Mouse (Mus musculus) fibroblast of lung, adult 2 months (primary cell): ENCODE measurements around the gene Trim46.

Experiments used
- DNase-seq: peaks from one replicate; pipeline ENCODE4 v3.0.0-alpha.2; 2011; ENCODE audit warnings: low read depth

The Trim46 gene

DNA sequence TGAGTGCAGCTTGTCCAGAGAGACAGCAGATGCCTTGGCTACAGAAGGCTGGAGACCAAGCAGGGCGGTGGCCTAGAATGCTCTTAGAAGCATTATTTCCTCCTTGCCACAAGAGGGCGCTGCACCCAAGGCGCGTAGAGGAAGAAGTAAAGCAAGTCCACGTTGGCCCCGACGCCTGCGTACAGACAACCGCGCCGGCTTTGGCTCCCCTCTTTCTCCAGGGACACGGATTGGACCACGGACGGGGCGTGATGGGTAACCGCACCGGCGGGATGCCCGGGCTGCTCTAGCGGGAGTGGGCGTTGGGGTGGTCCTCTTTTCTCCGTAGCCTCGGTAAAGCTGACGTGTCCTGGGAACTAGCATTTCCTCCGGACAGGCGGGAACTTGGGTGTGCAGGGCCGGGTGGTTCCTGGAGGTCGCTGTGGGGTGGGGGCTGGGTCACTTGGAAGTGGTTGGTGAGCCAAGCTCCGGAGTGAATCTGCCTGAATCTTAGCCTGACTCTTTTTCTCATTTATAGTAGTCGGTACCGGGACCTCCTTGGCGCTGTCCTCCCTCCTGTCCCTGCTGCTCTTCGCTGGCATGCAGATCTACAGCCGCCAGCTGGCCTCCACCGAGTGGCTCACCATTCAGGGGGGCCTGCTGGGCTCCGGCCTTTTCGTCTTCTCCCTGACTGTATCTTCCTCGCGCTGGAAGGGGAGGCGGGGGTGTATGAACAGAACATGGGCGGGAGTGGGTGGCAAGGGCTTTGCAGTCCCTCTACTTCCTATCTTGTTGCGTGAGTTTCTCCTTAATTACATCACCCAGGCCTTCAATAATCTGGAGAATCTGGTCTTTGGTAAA lies at the start of gene Trim46:
Gene Trim46 (minus strand): TSS at position 49 of the 840 bp plus-strand sequence.
- DNase-seq, result peak; percentile 74

DNA sequence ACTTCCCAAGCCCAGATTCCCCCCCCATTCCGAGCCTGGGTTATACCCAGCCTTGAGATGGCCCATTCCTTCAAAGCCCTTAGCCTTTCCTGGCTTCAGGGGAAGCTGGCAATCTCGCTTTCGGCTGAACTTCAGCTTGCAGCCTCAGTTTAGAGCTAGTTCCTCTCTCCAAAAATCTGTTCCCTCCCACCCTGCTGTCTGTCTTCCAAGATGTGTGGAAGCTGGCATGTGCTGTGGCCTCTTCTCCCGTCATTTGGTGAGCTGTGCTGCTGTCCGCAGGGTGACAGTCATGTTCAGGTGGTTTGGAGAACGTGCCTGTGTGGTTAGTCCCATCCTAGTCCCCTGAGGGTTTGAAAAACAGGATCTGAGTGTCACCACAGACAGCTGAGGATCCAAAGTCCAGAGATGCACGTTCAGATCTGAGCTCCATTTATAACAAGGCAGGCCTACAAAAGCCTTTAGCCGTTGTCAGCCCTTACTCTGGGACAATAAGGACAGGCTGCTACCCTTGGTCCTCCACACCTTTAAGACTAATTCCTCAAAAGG lies 49.6 kb upstream of the Trim46 start:
- no peak for DNase-seq

DNA sequence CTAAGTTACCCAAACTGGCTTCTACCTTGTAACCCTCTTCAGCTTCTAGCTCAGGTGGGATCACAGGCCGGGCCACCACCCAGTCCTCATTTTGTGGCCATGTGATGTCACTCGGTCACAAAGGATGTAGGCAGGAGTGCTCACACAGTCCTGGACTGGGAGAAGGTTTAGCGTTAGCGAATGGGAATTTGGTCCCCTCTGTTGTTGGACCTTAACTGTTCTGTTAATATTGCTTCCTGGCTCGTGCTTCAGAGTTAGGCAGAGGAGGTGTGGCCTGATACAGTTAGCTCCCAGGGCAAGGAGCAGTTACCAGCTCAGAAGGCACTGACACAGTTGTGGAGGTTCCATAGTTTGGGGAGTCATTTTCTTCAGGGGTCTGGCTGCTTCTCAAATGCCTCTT lies 48.1 kb upstream of the Trim46 start:
- DNase-seq, result no peak

DNA sequence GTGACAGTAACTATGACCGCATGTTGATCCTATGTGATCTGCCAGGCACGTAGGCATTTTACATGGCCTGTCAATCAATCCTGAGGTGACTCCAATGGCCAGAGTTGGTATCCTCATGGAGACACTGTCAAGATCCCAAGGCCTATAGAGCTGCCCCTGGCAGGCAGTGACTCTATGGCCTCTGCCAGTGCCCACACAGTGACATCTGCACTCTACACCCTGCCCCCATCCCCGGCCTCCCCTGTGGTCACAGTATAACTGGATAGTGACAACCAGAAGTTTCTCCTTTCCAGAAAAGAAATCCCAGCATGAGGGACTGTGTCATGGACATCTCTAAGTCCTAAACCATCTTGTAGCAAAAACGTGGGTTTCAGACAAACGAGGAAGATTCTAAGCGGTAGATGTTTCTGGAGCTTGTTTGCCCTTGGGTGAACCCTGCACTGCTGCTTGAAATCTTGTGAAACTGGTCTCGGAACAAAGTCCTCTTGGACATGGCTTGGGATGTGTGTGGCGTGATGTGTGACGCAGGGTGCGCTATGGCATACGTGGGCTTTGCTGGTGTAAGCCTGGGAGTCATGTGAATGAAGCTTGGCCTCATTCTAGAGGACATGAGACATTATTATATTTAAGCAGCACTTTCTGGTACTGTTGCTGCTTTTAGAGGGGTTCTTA lies 47.3 kb upstream of the Trim46 start:
- DNase-seq, result no peak

DNA sequence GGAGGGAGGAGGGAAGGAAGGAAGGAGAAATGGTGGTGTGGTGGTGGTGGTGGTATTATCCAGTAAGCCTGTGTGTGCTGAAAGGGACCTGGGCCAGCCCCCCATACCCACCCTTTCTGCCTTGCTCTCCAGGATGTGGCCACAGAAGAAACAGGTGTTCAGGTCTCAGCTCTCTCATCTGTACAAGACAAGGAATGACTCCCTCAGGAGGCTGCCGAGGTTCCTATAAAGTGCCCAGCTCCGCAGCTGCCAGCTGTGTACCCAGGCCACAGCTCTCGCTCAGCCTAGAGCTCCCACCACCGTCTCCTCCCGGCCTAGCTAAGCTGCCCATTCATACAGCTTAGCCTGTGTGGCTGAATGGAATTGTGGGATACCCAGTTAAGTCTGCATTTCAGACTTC lies 46.2 kb upstream of the Trim46 start:
- no peak for DNase-seq

DNA sequence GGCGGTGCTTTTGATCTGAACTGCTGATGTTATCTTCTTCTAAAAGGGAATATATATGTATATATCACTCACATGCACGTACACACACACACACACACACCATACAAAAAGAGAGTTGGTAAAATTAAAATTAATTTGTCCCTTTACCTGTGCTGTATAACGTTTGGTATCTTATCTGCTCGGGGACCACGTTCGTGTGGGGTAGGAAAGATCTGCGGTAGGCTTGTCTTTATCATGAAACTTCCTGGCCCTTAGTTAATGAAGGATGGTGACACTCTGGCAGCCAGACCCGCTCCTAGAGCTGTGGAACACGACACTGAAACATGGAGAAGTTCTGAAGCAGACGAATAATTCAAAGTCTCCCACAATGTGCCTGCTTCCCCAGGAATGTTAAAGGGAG lies 45.8 kb upstream of the Trim46 start:
- DNase-seq, result no peak

DNA sequence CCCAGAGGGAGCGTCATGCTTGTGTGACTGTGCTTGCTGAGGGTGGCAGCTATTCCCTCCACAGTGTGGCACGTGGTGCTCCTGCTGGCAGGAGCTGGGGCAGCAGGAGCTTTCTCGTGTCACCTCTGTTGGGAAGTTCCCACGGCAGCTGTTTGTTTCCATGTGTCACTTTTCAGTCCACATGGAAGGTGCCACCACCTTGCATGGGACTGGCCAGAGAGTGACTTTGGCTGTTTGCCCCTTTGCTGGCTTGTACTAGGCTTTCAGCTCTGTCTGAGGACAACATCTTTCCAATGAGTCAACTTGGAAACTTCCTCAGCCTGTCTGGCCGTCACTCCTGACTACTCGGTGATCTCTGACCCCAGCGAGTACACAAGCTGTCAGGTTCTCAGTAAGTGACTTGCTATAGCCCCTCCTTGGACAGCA lies 42.4 kb upstream of the Trim46 start:
- no peak for DNase-seq

DNA sequence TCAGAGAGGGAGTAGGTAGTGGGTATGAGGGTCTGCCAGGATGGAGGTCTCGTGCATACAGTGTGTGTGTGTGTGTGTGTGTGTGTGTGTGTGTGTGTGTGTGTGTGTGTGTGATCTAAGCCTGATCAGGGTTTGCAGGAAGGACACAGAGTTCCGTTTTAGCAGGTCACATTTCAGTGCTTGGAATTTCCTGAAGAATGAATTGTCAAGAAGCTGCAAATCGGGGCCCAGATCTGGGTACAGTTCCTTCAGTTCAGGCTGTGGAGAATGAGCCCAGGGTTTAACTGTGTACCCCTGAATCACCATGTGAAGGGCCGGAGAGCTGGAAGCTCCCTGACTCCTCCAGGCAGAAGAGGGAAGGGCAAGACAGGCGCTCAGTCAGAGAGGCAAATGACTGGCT lies 41.2 kb upstream of the Trim46 start:
- DNase-seq, result no peak

DNA sequence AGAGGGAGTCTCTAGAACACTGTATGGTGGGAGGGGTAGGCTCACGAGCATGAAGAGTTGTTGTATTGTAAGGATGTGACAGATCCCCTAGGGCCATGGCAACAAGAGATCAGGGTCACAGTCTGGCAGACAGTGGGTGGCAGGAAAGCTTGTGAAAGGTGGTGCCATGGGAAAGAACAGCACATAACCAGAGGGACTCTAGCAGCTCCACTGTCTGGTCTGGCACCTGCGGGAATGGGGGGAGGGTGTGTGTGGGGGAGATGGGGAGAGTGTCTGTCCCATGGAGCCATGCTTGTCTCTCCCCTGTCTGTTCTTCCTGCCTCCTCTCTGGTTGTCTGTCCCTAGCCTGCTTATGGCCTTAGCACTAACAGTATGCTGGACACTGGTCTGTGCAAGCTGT lies 39.4 kb upstream of the Trim46 start:
- no peak for DNase-seq

DNA sequence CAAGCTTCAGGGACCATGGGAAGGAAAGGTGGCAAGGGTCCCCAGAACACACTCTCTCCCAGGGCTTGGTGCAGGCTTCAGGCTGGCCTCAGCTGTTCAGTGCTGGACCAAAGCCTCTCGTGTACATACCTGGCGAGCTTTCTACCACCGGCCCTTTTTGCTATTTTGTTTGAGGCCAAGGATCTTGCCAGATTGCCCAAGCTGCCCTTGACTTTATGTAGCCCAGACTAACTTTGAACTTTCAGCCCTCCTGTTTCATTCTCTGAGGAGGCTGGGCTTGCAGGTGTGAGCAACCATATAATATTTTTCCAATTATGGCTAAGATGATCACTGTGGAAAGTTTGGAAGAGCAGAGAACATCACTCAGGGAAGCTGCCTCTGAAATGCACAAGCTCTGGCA lies 38.2 kb upstream of the Trim46 start:
- no peak for DNase-seq

DNA sequence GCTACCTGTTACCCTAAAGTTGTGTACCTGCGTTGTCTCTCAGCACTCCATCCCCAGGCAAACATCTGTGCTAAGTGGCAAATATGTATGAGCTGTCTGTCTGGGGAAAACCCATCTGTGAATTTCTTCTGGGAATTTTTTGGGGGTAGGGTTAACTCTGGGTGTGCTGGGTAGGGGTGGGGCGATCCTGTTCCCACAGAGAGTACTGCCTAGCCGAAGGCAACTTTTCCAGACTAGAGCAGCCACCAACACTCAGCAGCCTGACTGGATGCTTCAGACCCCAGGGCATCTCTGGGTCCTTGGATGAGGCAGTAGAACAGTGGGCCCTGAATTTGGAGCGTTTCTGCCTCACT lies 36.2 kb upstream of the Trim46 start:
- DNase-seq, result no peak

DNA sequence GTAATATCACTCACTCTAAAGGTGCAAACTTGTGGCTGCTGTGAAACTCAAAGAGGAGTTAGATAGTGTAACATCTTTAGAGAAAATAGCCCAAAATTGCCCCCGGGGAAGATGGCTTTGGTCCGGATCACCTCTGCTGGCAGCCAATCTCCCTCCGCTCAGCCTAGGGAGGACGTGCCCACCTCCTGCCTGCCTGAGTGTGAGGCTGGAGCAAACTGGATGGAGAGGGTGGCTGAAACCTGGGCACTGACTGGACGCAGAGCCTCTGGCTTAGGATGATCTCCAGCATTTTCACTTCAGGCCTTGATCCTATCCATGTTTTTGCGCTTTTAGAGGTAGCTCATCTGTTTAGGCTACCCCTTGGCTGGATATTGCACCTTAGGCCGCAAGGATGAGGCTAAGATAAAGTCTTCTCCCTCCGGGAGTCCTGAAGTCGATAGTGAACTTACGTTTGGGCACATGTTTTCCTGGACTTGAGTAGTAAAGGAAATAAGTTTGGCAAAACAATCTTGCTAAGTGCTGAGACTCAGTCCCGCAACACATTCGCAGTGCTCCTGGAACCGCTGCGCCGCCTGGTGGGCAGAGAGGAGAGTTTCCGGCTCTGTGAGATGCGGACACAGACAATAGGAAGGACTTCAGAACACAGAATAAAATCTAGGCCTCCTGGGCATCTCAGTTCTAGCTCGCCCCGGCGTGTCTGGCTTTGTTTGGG lies 35.6 kb upstream of the Trim46 start:
- DNase-seq, result no peak

DNA sequence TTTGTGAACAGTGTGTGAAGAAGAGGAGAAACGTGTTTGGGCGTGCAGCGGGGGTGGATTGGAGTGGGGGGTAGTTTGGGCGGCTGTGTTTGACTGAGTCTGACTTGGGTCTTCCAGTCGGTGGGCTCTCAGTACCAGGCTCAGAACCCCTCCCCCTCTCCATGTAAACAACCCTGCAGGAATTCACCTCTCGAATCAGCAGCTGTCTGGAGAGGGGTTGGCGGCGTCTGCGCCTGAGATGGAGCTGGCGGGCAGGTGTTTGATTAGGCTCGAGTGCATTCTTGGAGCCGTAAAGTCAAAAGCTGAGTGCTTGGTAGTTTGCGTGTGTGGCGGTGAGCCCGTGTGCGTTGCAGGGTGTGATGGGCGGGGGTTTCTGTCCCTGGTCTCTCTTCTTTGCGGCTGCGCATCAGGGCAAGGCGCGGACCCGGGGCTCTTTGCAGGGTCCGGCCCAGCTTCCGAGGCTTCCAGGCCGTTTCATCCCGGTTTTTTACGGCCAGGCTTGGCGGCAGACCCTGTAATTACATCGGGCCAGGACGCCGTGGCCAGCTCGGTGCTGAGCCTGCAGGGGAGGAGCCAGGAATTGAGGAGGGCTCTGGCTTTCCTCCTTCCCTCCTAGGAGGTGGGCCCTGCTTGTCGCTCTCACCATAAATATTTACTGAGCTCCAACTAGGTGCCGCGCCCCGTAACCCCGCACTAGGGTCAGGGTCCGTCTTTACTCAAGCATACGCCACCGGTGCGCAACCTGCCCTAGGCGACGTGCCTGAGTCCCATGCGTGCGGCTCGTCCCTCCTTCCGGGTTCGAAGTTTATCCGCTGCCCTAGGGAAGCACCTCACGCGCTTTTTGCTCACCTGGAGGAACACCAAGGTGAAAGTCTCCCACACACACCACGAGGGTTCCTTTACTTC lies 34.8 kb upstream of the Trim46 start, which contains the start of gene Efna1:
Gene Efna1 (minus strand): TSS at position 537 of the 906 bp plus-strand sequence.
- DNase-seq, result no peak

DNA sequence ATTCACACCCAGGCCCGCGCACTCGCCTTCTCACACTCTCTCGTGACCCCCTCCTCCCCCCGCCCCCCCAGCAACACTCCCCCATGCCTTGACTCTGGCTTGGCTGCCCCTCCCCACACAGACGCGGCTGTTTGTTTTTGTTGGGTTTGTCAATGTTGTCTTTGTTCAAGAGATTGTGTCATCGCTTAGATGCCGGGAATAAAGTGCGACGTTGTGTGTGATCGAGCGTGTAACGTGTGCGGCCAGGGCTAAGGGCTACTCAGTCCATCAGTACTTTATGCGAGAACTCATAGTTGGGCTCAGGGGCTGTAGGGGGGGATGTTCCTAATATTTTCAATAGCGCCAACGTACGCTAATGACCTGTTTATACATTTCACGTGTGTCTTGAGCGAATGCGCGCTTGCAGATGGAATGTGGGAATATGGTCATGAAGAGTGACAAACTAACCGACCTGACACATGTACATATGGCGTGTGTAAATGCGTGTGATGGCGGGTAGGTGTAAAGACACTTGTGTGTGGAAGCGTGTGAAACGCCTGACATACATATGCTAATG lies 34.0 kb upstream of the Trim46 start:
- DNase-seq, result no peak

DNA sequence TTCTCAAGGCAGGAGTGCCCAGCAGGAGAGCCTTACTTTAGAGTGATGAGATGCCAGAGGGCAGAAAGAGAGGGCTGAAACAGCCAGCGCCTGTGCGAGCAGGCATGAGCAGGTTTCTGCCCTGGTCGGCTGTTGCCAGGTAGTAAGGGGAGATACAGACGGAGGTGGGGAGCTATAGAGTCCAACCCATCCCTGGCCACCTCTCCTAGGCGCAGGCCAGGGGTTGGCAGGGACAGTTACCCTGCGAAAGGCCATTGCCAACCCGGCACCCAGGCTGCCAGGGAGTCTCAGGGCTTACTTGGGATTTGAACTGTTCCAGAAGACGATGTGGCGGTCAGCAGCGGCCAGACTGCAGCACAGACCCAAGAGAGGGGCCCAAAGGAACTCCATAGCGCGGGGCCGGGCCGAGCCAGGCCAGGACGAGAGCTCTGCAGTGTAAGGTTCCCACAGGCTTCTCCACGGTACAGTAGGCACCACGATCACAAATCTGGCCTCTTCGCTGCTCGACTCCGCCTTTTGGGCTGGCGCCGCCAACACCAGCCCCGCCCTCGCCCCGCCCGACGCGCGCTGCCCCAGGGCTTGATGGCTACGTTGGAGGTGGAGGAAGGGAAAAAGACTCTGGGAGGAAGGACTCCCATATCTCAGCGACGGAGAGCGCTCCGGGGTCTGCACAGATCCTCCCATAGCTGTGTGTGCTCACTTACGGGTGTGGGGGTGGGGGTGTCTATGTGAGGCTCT lies 33.2 kb upstream of the Trim46 start:
- DNase-seq, result no peak

DNA sequence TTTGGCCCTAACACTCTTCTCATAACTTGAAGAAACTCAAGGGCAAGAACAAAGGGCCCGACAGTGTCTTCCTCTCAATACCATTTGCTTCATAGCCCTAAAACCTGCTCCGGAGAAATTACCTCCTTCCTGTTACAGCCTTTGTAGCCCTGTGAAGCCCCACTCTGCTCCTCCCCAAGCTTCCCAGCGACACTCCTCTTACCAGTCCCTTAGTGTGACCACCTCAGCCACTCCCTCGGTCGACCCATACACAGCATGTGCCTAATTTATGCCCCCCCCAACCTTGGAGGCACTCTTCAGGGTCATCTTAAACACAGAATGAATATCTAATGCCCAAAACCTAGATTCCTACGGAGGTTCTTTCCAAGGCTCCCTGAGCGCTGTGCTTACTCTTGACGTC lies 32.5 kb upstream of the Trim46 start:
- no peak for DNase-seq

DNA sequence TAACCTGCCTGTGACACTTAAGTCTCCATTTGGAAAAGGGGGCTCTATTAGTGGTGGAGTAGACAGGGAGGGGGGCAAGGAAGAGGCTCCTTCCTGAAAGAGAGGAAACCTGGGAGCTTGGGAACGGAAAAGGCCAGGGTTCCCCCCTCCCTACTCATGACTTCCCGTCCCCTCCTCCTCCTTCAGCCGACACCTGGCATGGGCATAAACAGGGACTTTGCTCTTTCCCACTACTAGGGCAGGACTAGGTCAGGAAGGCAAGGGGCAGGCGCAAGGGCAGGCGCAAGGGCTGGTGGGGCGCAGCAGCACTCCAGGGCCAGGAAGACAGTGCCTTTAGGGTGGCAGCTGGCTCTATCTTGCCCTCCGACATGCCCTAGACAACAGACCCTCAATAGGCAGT lies 32.0 kb upstream of the Trim46 start:
- DNase-seq, result no peak

DNA sequence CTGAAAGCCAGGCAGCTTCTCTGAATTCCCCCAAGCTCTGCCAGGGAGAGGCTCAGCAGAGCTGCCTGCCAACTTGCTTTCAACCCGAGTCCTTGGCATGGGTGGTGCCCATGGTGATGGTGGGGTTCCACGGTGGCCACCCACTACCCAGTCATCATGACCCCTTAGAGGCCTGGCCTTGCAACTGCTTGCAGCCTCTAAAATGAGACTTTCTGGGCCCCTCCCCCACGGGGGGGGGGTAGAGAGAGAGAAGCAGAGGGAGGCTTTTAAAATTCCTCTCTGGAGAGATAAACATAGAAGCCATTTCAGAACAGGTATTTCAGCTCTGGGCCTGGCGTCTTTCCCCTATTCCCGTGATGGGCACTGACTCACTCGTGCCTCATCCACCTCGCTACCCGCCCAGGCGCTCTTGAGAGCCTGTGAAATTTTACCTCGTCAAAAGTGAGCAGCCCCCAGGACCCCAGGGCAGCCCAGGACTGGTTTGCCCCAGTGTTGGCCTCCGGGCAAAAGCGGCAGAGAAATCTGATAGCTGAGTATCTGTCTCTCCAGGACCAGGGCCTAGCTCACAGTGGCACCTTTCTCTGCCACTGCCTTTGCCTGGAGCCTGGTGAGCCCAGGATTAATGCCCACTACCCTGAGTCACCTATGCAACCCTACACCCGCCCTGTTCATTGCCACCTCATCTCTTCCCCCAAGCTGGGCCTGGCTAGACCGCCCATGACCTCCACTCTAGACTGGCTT lies 31.3 kb upstream of the Trim46 start:
- DNase-seq, result no peak

DNA sequence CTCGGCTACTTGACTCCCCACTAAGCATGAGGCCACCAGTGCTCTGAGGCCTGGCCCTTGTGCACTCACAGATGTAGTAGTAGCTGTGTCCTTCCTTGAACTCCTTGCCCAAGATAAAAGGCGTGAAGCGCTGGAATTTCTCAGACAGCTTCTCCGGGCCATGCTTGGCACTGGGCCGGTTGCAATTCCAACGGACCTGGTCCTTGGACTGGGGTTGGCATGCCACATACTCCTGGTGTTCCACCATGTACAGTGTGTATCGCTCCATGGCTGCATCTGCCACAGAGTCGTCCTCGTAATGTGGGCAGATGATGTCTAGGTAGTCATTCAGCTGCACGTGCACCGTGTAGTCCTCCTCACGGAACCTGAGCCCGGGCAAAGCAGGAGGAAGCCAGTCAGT lies 30.0 kb upstream of the Trim46 start:
- DNase-seq, result no peak

DNA sequence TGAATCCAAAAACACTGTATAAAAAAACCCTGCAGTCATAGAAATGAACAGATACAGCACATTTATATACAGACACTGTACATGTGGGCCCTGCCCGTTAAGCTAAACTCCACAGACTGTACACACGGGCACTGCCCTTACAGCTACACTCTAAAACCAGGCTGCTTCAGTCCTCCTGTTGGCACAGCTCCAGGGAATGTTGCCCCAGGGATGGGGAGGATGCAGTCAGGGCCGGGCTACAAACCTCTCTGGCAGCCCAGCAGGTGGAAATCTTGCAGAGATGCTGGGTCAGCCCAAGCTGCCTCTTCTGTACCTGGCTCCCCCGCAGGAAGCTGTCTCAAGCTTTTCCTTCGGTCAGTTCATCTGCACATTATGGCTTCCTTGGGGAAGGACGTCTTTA lies 25.7 kb upstream of the Trim46 start:
- no peak for DNase-seq
